Mouse (Mus musculus) cerebellum, adult 9-10 months (tissue): ENCODE measurements around the gene Adar.

Experiments
- DNase-seq: peaks from one replicate; pipeline ENCODE4 v3.0.0; 2022

Gene Adar

GRCm38 (mm10) chr3:89732091-89732490 is 17.3 kb downstream of the Adar start:
- DNase-seq: no peak

DNA sequence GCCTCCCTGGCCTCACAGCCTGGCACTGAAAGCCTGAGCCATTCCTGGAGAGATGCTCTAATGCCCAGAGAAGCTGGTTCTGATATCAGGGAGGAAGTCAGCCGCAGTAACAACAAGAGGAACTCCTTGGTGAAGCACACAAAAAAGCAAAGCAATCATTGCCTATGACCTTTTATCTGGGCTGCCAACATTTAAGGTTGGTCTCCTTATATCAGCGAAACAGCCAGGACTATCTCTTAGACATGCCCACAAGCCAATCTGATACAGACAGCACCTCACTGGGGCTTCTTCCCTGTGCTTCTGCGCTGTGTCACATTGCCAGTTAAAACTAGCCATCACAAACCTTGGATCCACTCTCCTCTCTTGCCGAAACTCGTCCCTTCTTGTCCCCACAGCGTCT is 23.7 kb downstream of the Adar start:
- no peak for DNase-seq

GRCm38 (mm10) chr3:89752307-89752706 is 37.5 kb downstream of the Adar start:
- DNase-seq: no peak

GRCm38 (mm10) chr3:89755283-89755682 is 40.5 kb downstream of the Adar start:
- DNase-seq: peak; percentile 61

DNA sequence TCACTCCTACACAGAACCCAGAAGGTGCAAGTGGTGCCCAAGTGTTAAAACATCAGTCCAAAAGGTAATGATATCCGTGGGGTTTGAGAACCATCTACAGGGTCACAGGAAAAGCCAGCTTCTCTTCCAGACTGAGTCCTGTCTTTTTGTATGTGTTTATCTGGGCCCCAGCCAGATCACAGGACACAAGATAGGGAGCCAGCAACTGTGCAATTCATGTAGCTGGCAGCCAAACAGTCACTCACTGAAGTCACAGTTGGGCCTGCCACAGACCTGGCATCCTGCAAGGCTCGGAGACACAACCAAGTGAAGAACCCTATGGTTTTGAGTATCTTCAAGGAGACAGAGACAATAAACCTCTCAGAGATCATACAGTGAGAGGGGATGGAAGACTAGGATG is 43.0 kb downstream of the Adar start:
- DNase-seq: peak; percentile 68

DNA sequence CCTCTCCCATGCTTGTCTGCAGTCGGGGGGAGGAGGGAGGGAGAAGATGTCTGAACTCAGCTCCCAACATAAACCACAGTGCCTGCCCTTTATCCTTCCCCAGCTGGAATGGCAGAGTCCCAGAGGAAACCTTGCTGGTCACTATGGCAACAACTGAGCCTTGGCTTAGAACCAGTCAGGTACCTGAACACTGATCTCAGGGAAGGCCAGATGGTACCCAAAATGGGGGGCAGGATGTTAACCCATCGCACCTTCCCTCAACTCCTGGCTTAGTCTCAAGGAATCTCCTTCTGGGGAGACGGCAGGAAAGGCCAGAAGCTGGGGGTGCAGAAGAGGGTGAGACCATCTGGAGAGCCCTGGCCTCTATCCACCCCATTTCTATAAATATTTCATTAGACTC is 45.0 kb downstream of the Adar start:
- DNase-seq: peak; percentile 97

GRCm38 (mm10) chr3:89764119-89764724 is 49.4 kb downstream of the Adar start, which contains the start of gene Chrnb2:
Chrnb2 (minus strand) TSS chr3:89764632.
- DNase-seq: peak; percentile 64

- DNase-seq: no peak
Measured at GRCm38 (mm10) chr3:89769584-89769983, 54.8 kb downstream of the Adar start.

DNA sequence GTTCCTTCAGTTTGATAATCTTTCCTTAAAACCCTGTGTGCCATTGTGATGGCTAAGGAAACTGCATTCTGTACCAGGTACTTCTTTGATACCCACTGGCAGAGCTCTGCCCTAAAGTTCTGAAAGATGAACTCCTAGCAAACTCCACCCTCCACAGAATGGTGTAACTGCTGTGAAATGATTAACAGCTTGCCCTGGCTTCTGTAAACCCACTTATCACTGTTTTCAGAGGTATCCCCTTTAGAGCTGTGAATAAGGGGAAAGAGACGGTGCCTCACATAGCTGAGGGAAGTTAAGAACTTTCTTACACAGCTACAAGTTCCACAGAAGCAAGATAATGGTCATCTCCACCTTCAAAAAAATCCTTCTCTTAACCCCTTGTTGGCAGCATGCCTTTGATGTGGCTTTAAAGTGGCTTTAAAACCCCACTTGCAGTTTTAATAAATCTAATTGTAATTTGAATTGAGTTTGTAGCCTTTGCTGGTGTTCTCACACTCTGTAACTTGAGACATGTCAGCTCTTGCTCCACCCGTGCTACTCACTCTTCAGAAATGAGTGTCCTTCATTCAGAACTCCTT is 55.7 kb downstream of the Adar start:
- peak; percentile 17 for DNase-seq

DNA sequence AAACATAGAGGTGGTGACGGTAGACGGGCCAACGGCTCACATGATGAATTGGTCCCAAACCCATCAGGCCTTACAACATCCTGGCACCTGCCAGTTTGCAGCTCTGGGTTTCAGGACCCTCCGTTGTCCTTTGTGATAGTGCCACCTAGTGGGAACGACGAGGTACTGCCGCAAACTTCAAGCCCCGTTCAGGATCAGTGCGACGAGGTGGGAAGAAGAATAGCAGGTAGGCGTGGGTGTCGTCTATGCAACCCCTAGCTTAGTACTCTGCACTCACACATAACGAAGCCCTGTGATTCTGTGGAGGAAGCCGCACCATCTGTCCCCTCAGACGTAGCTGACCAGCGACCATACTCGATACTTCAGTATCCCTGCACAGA is 57.8 kb downstream of the Adar start:
- DNase-seq: peak; percentile 93

GRCm38 (mm10) chr3:89772968-89773709 is 58.3 kb downstream of the Adar start, which contains the start of gene Ube2q1:
Ube2q1 (plus strand) TSS chr3:89773616.
- peak; percentile 96 for DNase-seq

GRCm38 (mm10) chr3:89773740-89774211 is 59.0 kb downstream of the Adar start:
- DNase-seq: peak; percentile 66

GRCm38 (mm10) chr3:89774236-89774960 is 59.6 kb downstream of the Adar start:
- DNase-seq: peak; percentile 56

DNA sequence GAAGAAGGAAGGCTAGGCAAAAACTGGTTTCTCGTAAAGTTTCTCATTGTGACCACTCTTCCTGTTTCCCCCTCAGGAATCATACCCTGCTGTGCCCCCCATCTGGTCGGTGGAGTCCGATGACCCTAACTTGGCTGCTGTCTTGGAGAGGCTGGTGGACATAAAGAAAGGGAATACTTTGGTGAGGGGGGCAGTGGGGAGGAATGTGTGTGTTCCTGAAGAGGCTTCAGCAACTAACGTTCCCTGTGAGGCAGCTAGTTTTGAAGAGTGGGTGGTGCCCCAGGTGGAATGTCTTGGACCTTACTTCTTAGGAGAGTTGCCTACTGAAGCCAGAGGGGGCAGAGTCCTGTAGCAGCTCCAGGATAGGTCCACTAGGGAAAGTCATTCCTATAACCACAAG is 61.2 kb downstream of the Adar start:
- no peak for DNase-seq

DNA sequence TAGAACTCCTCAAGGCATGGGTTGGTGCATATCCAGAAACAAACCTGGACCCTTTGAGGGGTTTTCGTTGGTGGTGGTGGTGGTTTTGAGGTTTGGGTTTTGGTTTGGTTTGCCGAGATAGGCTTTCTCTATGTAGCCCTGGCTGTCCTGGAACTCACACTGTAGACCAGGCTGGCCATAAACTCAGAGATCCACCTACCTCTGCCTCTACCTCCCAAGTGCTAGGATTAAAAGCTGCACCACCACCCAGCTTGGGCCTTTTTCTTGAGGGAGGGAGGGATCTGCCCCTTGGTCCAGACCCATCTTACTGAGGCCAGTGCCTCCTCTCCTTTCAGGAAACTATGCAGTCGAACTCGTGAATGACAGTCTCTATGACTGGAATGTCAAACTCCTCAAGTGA is 65.3 kb downstream of the Adar start:
- DNase-seq: no peak

DNA sequence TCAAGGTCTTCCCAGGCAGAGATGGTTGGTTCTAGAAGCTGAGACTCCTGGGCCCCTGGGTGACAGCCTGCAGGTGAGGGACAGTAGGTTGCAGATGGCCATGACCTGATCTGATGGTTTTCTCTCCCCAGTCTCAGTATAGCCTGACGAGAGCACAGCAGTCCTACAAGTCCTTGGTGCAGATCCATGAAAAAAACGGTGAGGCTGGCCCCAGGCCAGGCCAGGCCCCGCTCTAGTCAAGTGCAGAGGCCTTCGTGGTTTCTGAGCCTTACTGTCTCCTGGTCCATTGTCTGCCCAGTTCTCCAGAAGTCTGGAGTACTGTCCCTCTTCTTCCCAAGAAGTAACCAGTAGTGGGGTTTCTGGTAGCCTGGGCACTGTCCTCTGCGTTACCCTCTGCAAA is 66.8 kb downstream of the Adar start:
- no peak for DNase-seq

GRCm38 (mm10) chr3:89784991-89785753 is 70.3 kb downstream of the Adar start:
- peak; percentile 75 for DNase-seq

- DNase-seq: no peak
Measured at GRCm38 (mm10) chr3:89786275-89786674, 71.5 kb downstream of the Adar start.

DNA sequence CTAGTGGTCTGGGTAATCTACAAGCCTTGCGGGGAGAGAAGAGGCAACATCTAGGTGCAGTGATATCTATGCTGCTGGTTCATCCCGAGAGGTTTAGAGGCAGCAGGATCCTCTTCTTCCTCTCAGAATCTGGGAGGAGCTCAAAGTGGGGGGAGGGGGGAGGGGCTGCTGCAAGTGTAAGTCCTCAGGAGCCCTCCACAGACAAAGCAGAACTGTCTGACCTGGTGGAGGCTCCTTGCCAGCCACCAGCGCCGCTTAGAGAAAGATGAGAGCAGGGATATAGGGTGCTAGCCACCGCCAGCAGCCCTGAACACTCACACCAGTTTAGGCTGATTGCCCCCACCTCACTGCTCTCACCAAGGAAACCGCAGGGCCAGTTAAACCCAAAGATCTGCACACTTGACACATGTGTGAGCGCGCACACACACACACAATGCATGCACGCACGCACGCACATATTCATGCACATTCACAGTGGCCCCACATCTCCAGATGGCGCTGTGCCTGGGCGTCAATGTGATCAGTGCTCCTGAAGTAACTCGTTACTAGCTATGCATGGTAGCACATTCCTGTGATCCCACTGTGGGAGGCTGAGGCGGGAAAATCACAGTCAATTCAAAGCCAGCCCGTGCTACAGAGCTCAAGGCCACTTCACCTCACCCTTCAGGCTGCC is 74.0 kb downstream of the Adar start:
- no peak for DNase-seq

DNA sequence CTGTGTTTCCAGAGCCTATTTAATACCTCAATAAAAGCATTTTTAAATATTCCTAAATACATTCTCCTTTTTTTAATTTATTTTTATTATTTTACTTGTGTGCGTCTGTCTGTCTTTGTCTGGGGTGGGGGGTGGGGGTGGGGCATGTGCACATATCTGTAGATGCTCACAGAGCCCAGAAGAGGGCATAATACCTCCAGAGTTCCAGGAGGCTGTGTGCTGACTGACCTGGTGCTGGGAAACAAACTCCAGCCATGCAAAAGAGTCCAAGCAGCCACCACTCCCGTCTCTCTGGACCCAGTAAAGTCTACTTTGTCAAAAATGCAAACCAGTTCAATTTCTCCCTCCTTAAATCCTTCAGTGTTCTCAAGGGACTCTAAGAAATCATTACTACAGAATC is 79.8 kb downstream of the Adar start:
- no peak for DNase-seq

DNA sequence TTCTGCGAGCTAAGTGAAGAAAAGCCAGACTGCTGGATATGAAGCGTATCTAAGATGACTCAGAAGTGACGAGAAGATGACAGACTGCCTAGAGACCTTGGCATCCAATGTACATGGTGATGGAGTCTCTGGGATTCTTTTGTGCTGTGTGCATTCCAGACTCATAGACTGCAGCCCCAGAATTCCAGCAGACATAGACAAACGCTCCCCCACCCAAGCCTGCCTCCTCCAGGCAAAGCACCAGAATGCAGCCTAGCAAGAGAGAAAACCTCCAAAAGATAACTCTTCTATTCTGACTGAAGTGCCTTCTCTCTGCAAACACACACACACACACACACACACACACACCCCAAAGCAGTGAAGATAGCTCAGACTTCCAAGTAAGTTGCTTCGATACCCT is 80.9 kb downstream of the Adar start:
- DNase-seq: no peak

GRCm38 (mm10) chr3:89796358-89796757 is 81.5 kb downstream of the Adar start:
- DNase-seq: no peak
